Mouse (Mus musculus) MEL (cell line): ENCODE results near the gene Tapt1.

Source experiments
- CHD2 ChIP-seq: IDR thresholded peaks from 2 replicates; pipeline ENCODE4 v1.6.1; 2011; ENCODE audit warnings: low read length, improper control_type of control experiment
- HCFC1 ChIP-seq: IDR thresholded peaks from 2 replicates; pipeline ENCODE4 v1.6.1; 2012; ENCODE audit warnings: low read depth, mild to moderate bottlenecking, inconsistent platforms, low read length, improper control_type of control experiment, moderate library complexity
- TAL1 ChIP-seq: IDR thresholded peaks from 2 replicates; pipeline ENCODE4 v1.6.1; 2012; ENCODE audit warnings: mild to moderate bottlenecking, inconsistent platforms, low read length, moderate library complexity, mixed read lengths
- ZC3H11A ChIP-seq: IDR thresholded peaks from 2 replicates; pipeline ENCODE4 v1.6.1; 2012; ENCODE audit warnings: low read depth, mild to moderate bottlenecking, inconsistent platforms, low read length, improper control_type of control experiment

DNA sequence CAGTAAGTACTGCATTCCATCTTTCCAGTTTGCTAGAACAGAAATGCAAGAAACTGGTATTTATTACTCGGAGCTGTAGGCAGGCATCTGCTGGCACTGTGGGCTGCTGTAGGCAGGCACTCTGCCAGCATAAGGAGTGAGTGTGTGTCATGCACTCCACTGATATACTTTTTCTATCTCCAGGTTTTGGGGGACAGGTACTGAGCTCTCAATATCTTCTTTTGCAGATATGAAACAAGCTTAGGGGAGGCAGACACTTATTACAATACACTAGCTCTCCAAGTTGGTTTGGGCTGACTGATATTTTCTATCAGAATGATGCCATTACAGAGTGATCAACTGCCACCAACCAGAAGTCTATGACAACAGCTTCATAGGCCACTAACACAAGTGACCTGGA is 23.0 kb downstream of the Tapt1 start:
- TF ChIP-seq HCFC1, result no peak
- TF ChIP-seq ZC3H11A, result no peak
- TF ChIP-seq CHD2, result peak; percentile 14; the same call in 1 of the 2 replicates
- peak; percentile 55 for TF ChIP-seq TAL1
